Mouse (Mus musculus): ENCODE measurements at regions not wholly inside any gene's neighbourhood (a gene's known extent, or its start where the extent isn't known, plus 50 kb on each side); places are given as distances from the start of the nearest gene placed in this dataset.

- Histone ChIP-seq H3K4me1 (ENCODE audit: control insufficient read depth, insufficient read depth, low read length) (no peaks in the 10 kb centered on the region), H3K36me3 (ENCODE audit: control insufficient read depth, insufficient read depth, low read length) (no peaks in the 10 kb centered on the region), H3K27ac (ENCODE audit: low read depth, low read length) (no peak overlapping the region), H3K27me3 (ENCODE audit: control insufficient read depth, insufficient read depth, low read length) (no peaks in the 10 kb centered on the region), H3K4me3 (ENCODE audit: low read depth, low read length) (no peak overlapping the region), H3K4me2 (ENCODE audit: low read depth, low read length) (no peak overlapping the region), H3K9ac (replicated peaks; ENCODE audit: low read depth, low read length) (no peak overlapping the region), H3K9me3 (ENCODE audit: control insufficient read depth, low read length) (no peaks in the 10 kb centered on the region)
- 86% methylated on average over 6 of the region's 6 CpGs for WGBS
- no peak for ATAC-seq (ENCODE audit: low read depth)
These were observed 304.1 kb upstream of the Zc3h15 start for GRCm38 (mm10) chr2:83340168-83340567.

Measured in neural tube, embryonic 14.5 days (tissue).